Mouse (Mus musculus): ENCODE data around the gene Bricd5.
"Not testable (repeated sequence)": the region's sequence is repeated elsewhere in the genome, so short reads cannot be mapped to it uniquely, and the experiment has no call there.

GRCm38 (mm10) chr17:24425326-24425725 is 48.4 kb upstream of the Bricd5 start:
- TF ChIP-seq CTCF (IDR thresholded peaks at IDR 0.05; ENCODE audit: low read depth, low read length); POLR2A (IDR thresholded peaks at IDR 0.05; ENCODE audit: extremely low read depth, insufficient read depth, low read length): not testable (repeated sequence)
